Mouse (Mus musculus) urinary bladder, postnatal 4 days (tissue): Measurements from ENCODE around the gene Tyk2.
A peak's percentile ranks its signal among the peaks of the same experiment; 100 is the strongest.

Source experiments
- DNase-seq, 2 experiments: peaks; one replicate each; pipeline ENCODE4 v3.0.0; 2021 to 2022; ENCODE audit warnings: low spot score in 2 of 2

The Tyk2 gene

GRCm38 (mm10) chr9:21149654-21150419 is 18.8 kb upstream of the Tyk2 start, which contains the start of gene Cdc37:
TSS of gene Cdc37 (minus strand) at chr9:21149982.
- peak; percentile 91 to 92 for DNase-seq

GRCm38 (mm10) chr9:21149077-21149653 is 18.1 kb upstream of the Tyk2 start:
- DNase-seq = no peak

GRCm38 (mm10) chr9:21148427-21148826 is 17.4 kb upstream of the Tyk2 start:
- DNase-seq = no peak

- no peak for DNase-seq
Observed at GRCm38 (mm10) chr9:21146722-21147121, 15.7 kb upstream of the Tyk2 start.

GRCm38 (mm10) chr9:21145431-21145830 is 14.4 kb upstream of the Tyk2 start:
- DNase-seq = no peak

GRCm38 (mm10) chr9:21144361-21144760 is 13.3 kb upstream of the Tyk2 start:
- DNase-seq = no peak

GRCm38 (mm10) chr9:21141922-21142321 is 10.9 kb upstream of the Tyk2 start:
- no peak for DNase-seq

- no peak for DNase-seq
Observed at GRCm38 (mm10) chr9:21138386-21138785, 7.3 kb upstream of the Tyk2 start.

- DNase-seq = no peak
Observed at GRCm38 (mm10) chr9:21137229-21137628, 6.2 kb upstream of the Tyk2 start.

- no peak for DNase-seq
Observed at GRCm38 (mm10) chr9:21136401-21136800, 5.4 kb upstream of the Tyk2 start.

- DNase-seq = no peak
Observed at GRCm38 (mm10) chr9:21135941-21136381, 4.9 kb upstream of the Tyk2 start.

- no peak for DNase-seq
Observed at GRCm38 (mm10) chr9:21135329-21135890, 4.4 kb upstream of the Tyk2 start.

- no peak for DNase-seq
Observed at GRCm38 (mm10) chr9:21134595-21135328, 3.7 kb upstream of the Tyk2 start.

- DNase-seq = no peak
Observed at GRCm38 (mm10) chr9:21133064-21133707, 2.1 kb upstream of the Tyk2 start.

GRCm38 (mm10) chr9:21132102-21132775 is 1.2 kb upstream of the Tyk2 start:
- DNase-seq = no peak

- no peak for DNase-seq
Observed at GRCm38 (mm10) chr9:21126259-21126627, 4.8 kb downstream of the Tyk2 start.

GRCm38 (mm10) chr9:21125502-21126258 is 5.4 kb downstream of the Tyk2 start:
- DNase-seq = no peak

GRCm38 (mm10) chr9:21124837-21125236 is 6.2 kb downstream of the Tyk2 start:
- no peak for DNase-seq

GRCm38 (mm10) chr9:21121483-21121882 is 9.6 kb downstream of the Tyk2 start:
- no peak for DNase-seq

GRCm38 (mm10) chr9:21117073-21117472 is 14.0 kb downstream of the Tyk2 start:
- DNase-seq = no peak

GRCm38 (mm10) chr9:21115105-21115504 is 15.9 kb downstream of the Tyk2 start:
- no peak for DNase-seq
